Mouse (Mus musculus): ENCODE measurements around the gene Cyb5r2. TPM values are rescaled to one million over a fixed set of nuclear protein-coding genes. Genes with fewer than 3 reads are reported as not detected.

Gene Cyb5r2
- polyA plus RNA-seq, 1 experiment from 2014 or later, result 0.81 TPM

GRCm38 (mm10) chr7:107722536-107722935 is 35.3 kb downstream of the Cyb5r2 start:
- Histone ChIP-seq H3K4me1 (replicated peaks) (no peaks in the 10 kb centered on the region), H3K4me3 (no peak overlapping the region), H3K36me3 (no peaks in the 10 kb centered on the region; the same call in 1 of the 2 replicates), H3K27ac (no peak overlapping the region), H3K4me2 (no peak overlapping the region), H3K9ac (no peak overlapping the region), H3K9me3 (replicated peaks) (no peaks in the 10 kb centered on the region), H3K27me3 (no peaks in the 10 kb centered on the region)
- ATAC-seq (replicated peaks; ENCODE audit: insufficient number of reproducible peaks, insufficient read depth, low FRiP score, low read depth), result no peak
- 79% methylated on average over 4 of the region's 4 CpGs for WGBS

GRCm38 (mm10) chr7:107720771-107721170 is 37.1 kb downstream of the Cyb5r2 start:
- Histone ChIP-seq H3K27me3 (no peaks in the 10 kb centered on the region), H3K36me3 (no peaks in the 10 kb centered on the region; the same call in 1 of the 2 replicates), H3K4me2 (no peak overlapping the region), H3K4me1 (replicated peaks) (no peaks in the 10 kb centered on the region), H3K4me3 (no peak overlapping the region), H3K9ac (no peak overlapping the region), H3K9me3 (replicated peaks) (no peaks in the 10 kb centered on the region), H3K27ac (no peak overlapping the region)
- 71% methylated on average over 1 of the region's 1 CpGs for WGBS
- ATAC-seq (replicated peaks; ENCODE audit: insufficient number of reproducible peaks, insufficient read depth, low FRiP score, low read depth), result no peak

- Histone ChIP-seq H3K4me2 (no peak overlapping the region), H3K36me3 (no peaks in the 10 kb centered on the region; the same call in 1 of the 2 replicates), H3K9me3 (replicated peaks) (no peaks in the 10 kb centered on the region), H3K27ac (no peak overlapping the region), H3K9ac (no peak overlapping the region), H3K27me3 (no peaks in the 10 kb centered on the region), H3K4me1 (replicated peaks) (no peaks in the 10 kb centered on the region), H3K4me3 (no peak overlapping the region)
- 80% methylated on average over 5 of the region's 5 CpGs for WGBS
- ATAC-seq (replicated peaks; ENCODE audit: insufficient number of reproducible peaks, insufficient read depth, low FRiP score, low read depth), result no peak
Measured at GRCm38 (mm10) chr7:107714067-107714466, 43.8 kb downstream of the Cyb5r2 start.

GRCm38 (mm10) chr7:107712743-107713142 is 45.1 kb downstream of the Cyb5r2 start:
- peaks cover 13% of the 10 kb centered on the region for H3K4me1 ChIP-seq (replicated peaks)
- H3K27ac ChIP-seq, result no peak overlapping the region
- H3K9ac ChIP-seq, result no peak overlapping the region
- no peaks in the 10 kb centered on the region; the same call in 1 of the 2 replicates for H3K36me3 ChIP-seq
- no peaks in the 10 kb centered on the region for H3K27me3 ChIP-seq
- no peaks in the 10 kb centered on the region for H3K9me3 ChIP-seq (replicated peaks)
- no peak for ATAC-seq (replicated peaks; ENCODE audit: insufficient number of reproducible peaks, insufficient read depth, low FRiP score, low read depth)
- H3K4me2 ChIP-seq, result no peak overlapping the region
- WGBS, result 74% methylated on average over 6 of the region's 6 CpGs
- H3K4me3 ChIP-seq, result no peak overlapping the region

- under 1% methylated on average over 10 of the region's 10 CpGs for WGBS
- peak overlapping the region; percentile 79 for H3K27ac ChIP-seq
- H3K9me3 ChIP-seq (replicated peaks), result no peaks in the 10 kb centered on the region
- H3K9ac ChIP-seq, result no peak overlapping the region
- H3K4me2 ChIP-seq, result peak overlapping the region; percentile 64
- peak overlapping the region; percentile 44 for H3K4me3 ChIP-seq
- H3K4me1 ChIP-seq (replicated peaks), result peaks cover 30% of the 10 kb centered on the region
- ATAC-seq (replicated peaks; ENCODE audit: insufficient number of reproducible peaks, insufficient read depth, low FRiP score, low read depth), result peak; percentile 90
- H3K36me3 ChIP-seq, result no peaks in the 10 kb centered on the region
- no peaks in the 10 kb centered on the region for H3K27me3 ChIP-seq
Measured at GRCm38 (mm10) chr7:107708491-107709112, 49.2 kb downstream of the Cyb5r2 start.

- no peak overlapping the region for H3K9ac ChIP-seq
- no peak overlapping the region for H3K4me2 ChIP-seq
- WGBS, result 46% methylated on average over 9 of the region's 9 CpGs
Measured at GRCm38 (mm10) chr7:107707650-107708049, 50.2 kb downstream of the Cyb5r2 start.

GRCm38 (mm10) chr7:107705941-107706340 is 51.9 kb downstream of the Cyb5r2 start:
- no peak overlapping the region for H3K27ac ChIP-seq
- 44% methylated on average over 5 of the region's 5 CpGs for WGBS
- no peaks in the 10 kb centered on the region for H3K9me3 ChIP-seq (replicated peaks)

More at GRCm38 (mm10) chr7:107707650-107708049, 50.2 kb downstream of the Cyb5r2 start:
- no peak overlapping the region for H3K4me3 ChIP-seq
- H3K27ac ChIP-seq, result no peak overlapping the region
- H3K27me3 ChIP-seq, result no peaks in the 10 kb centered on the region
- H3K9me3 ChIP-seq (replicated peaks), result no peaks in the 10 kb centered on the region
- no peaks in the 10 kb centered on the region for H3K36me3 ChIP-seq
- H3K4me1 ChIP-seq (replicated peaks), result peaks cover 31% of the 10 kb centered on the region
- ATAC-seq (replicated peaks; ENCODE audit: insufficient number of reproducible peaks, insufficient read depth, low FRiP score, low read depth), result no peak

GRCm38 (mm10) chr7:107702461-107703380 is 55.1 kb downstream of the Cyb5r2 start:
- Histone ChIP-seq H3K9me3 (replicated peaks) (no peaks in the 10 kb centered on the region), H3K27ac (no peak overlapping the region), H3K27me3 (no peaks in the 10 kb centered on the region), H3K9ac (no peak overlapping the region), H3K4me3 (no peak overlapping the region), H3K4me1 (replicated peaks) (peaks cover 18% of the 10 kb centered on the region), H3K36me3 (no peaks in the 10 kb centered on the region), H3K4me2 (no peak overlapping the region)
- 67% methylated on average over 13 of the region's 13 CpGs for WGBS
- ATAC-seq (replicated peaks; ENCODE audit: insufficient number of reproducible peaks, insufficient read depth, low FRiP score, low read depth), result no peak

More at GRCm38 (mm10) chr7:107705941-107706340, 51.9 kb downstream of the Cyb5r2 start:
- Histone ChIP-seq H3K4me3 (no peak overlapping the region), H3K27me3 (no peaks in the 10 kb centered on the region), H3K4me2 (no peak overlapping the region), H3K36me3 (no peaks in the 10 kb centered on the region), H3K4me1 (replicated peaks) (peaks cover 31% of the 10 kb centered on the region), H3K9ac (no peak overlapping the region)
- ATAC-seq (replicated peaks; ENCODE audit: insufficient number of reproducible peaks, insufficient read depth, low FRiP score, low read depth), result 0 out of 2 replicates have a peak, but pooled peaks have one; percentile 21

GRCm38 (mm10) chr7:107700646-107701045 is 57.2 kb downstream of the Cyb5r2 start:
- H3K4me2 ChIP-seq, result no peak overlapping the region
- ATAC-seq (replicated peaks; ENCODE audit: insufficient number of reproducible peaks, insufficient read depth, low FRiP score, low read depth), result no peak
- WGBS, result 81% methylated on average over 5 of the region's 5 CpGs
- peaks cover 5% of the 10 kb centered on the region; the same call in 1 of the 2 replicates for H3K4me1 ChIP-seq (replicated peaks)
- H3K27me3 ChIP-seq, result no peaks in the 10 kb centered on the region
- H3K4me3 ChIP-seq, result no peak overlapping the region
- H3K27ac ChIP-seq, result no peak overlapping the region
- no peaks in the 10 kb centered on the region for H3K36me3 ChIP-seq
- H3K9me3 ChIP-seq (replicated peaks), result no peaks in the 10 kb centered on the region
- H3K9ac ChIP-seq, result no peak overlapping the region

- H3K9ac ChIP-seq, result no peak overlapping the region
- 48% methylated on average over 1 of the region's 1 CpGs for WGBS
- peaks cover 5% of the 10 kb centered on the region; the same call in 1 of the 2 replicates for H3K4me1 ChIP-seq (replicated peaks)
- no peak overlapping the region for H3K4me3 ChIP-seq
- no peak overlapping the region for H3K27ac ChIP-seq
- no peaks in the 10 kb centered on the region for H3K36me3 ChIP-seq
- H3K4me2 ChIP-seq, result no peak overlapping the region
- H3K27me3 ChIP-seq, result no peaks in the 10 kb centered on the region
- ATAC-seq (replicated peaks; ENCODE audit: insufficient number of reproducible peaks, insufficient read depth, low FRiP score, low read depth), result no peak
- no peaks in the 10 kb centered on the region for H3K9me3 ChIP-seq (replicated peaks)
Measured at GRCm38 (mm10) chr7:107699926-107700325, 57.9 kb downstream of the Cyb5r2 start.

Measured in heart, embryonic 15.5 days (tissue).